Mouse (Mus musculus) stomach, postnatal 0 days (tissue): ENCODE measurements around the gene Sgsm3.

Experiments
- CTCF ChIP-seq: IDR thresholded peaks from 2 replicates; pipeline ENCODE4 v1.5.1; 2016; ENCODE audit warnings: antibody characterized with exemption, low read depth, mild to moderate bottlenecking, moderate library complexity
- EP300 ChIP-seq: optimal IDR thresholded peaks from 2 replicates; pipeline ENCODE3; 2016; ENCODE audit warnings: antibody characterized with exemption

DNA sequence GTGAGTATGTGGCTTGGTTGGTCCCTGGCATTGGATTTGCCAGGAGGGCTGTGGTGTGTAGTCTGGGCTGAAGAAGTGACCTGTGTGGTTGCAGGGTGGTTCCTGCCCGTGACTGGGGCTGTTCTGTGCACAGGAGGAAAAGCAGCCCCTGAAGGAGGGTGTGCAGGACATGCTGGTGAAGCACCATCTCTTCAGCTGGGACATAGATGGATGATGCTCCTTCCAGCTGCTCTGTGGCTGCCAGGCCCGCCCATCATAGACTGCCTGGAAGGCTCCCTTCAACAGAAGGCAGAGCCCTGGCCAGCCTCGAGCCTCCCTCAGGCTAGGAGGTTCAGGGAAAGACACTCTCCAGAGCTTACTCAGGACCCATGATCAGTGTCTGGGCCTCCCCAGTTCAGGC, 34.0 kb downstream of the Sgsm3 start:
- TF ChIP-seq EP300 (no peak), CTCF (no peak)
